In the genomic region with DNA sequence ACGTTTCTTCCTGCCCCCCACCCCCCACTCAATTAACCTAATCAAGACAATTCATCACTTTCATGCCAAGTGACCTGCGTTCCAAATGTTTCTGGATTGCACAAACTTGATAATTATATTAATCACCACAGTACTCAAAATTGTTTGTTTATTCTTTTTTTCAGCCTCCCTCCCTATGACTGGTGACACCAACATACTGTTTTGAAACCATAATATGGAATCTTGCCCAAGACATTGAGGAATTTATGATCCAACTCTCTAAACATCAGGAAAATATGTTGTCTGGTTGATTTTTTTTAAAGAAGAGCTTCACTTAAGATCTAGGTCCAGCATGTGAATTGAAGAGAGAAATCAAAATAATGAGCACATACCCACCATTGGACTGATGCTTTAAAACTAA, we compare ENCODE assay signal across 28 mouse cellular contexts. TPM values are rescaled to one million over a fixed set of nuclear protein-coding genes. Genes with fewer than 3 reads are reported as not detected.
A peak's percentile ranks its signal among the peaks of the same experiment; 100 is the strongest.
DNase-seq lines count a peak whose midpoint lies in the region; ATAC-seq lines count a peak whose summit lies in the region.
"Had no signal": no experiment of that assay in that cellular context is flagged by ENCODE, and none has a peak within 500 bp of the region (broad histone marks: within the 10 kb centered on the region; RNA-seq: fewer than 3 reads in every experiment).

No protein-coding gene starts in this region.

- H3K9ac ChIP-seq in lung, embryonic 16.5 days (ENCODE audit: low read length), result no peak overlapping the region
- H3K9ac ChIP-seq: embryonic facial prominence, embryonic 13.5 days; embryonic facial prominence, embryonic 15.5 days; forebrain, embryonic 12.5 days had no signal

- 0 out of 2 replicates have a peak, but pooled peaks cover 2% of the 10 kb centered on the region for H3K9me3 ChIP-seq in lung, embryonic 16.5 days (ENCODE audit: control insufficient read depth, low read length)
- H3K9me3 ChIP-seq: embryonic facial prominence, embryonic 15.5 days; forebrain, embryonic 12.5 days had no signal

- 67% methylated on average over 2 of the region's 2 CpGs for WGBS in lung, embryonic 16.5 days

- H3K36me3 ChIP-seq in lung, embryonic 16.5 days (ENCODE audit: control insufficient read depth, insufficient read depth, low read length), result no peaks in the 10 kb centered on the region
- H3K36me3 ChIP-seq: embryonic facial prominence, embryonic 15.5 days; forebrain, embryonic 10.5 days; forebrain, embryonic 12.5 days; G1E had no signal

- H3K4me1 ChIP-seq in lung, embryonic 16.5 days (replicated peaks; ENCODE audit: control insufficient read depth, insufficient read depth, low read length), result no peaks in the 10 kb centered on the region
- H3K4me1 ChIP-seq: embryonic facial prominence, embryonic 15.5 days; forebrain, embryonic 10.5 days; forebrain, embryonic 12.5 days had no signal

- no peak overlapping the region for H3K4me2 ChIP-seq in lung, embryonic 16.5 days (ENCODE audit: low read depth, low read length)
- H3K4me2 ChIP-seq: embryonic facial prominence, embryonic 13.5 days; embryonic facial prominence, embryonic 15.5 days; forebrain, embryonic 12.5 days had no signal

- no peak overlapping the region for H3K27ac ChIP-seq in lung, embryonic 16.5 days (ENCODE audit: low read length)
- H3K27ac ChIP-seq: embryonic facial prominence, embryonic 13.5 days; embryonic facial prominence, embryonic 15.5 days; forebrain, embryonic 10.5 days; forebrain, embryonic 12.5 days had no signal

- DNase-seq in lung, adult 18-20 months, result no peak
- peak; percentile 37 for DNase-seq in 3T3-L1 (ENCODE audit: low read depth, low spot score)
- DNase-seq in adipocyte (ENCODE audit: low spot score), result peak; percentile 12
- DNase-seq in kidney, adult 8-10 months, result no peak
- DNase-seq: adrenal gland, adult 2 months; adrenal gland, postnatal 10 days; adrenal gland, postnatal 25 days; B cell, adult 2 months; cerebellum, adult 11 months; cerebellum, adult 18-20 months; cerebellum, adult 8-10 months; cerebellum, adult 9-11 months; cerebellum, postnatal 14 days; cerebellum, postnatal 36 days; embryo, embryonic 11 days had no signal

- ATAC-seq in lung, embryonic 16.5 days (ENCODE audit: low read depth), result peak; percentile 57; the same call in 1 of the 2 replicates
- ATAC-seq: activated CD4-positive, CD25-positive, alpha-beta regulatory T cell, adult 4 months; CD4-positive, CD25-positive, alpha-beta regulatory T cell, adult 4 months; forebrain, embryonic 14.5 days; forebrain, embryonic 16.5 days; Patski had no signal

- no peak overlapping the region for H3K4me3 ChIP-seq in lung, embryonic 16.5 days (ENCODE audit: low read length)
- H3K4me3 ChIP-seq: embryonic facial prominence, embryonic 13.5 days; embryonic facial prominence, embryonic 15.5 days; erythroblast, embryonic 14.5 days; forebrain, embryonic 10.5 days; forebrain, embryonic 12.5 days had no signal

- no peaks in the 10 kb centered on the region for H3K27me3 ChIP-seq in lung, embryonic 16.5 days (ENCODE audit: control insufficient read depth, insufficient read depth, low read depth, low read length)
- H3K27me3 ChIP-seq: CH12.LX; embryonic facial prominence, embryonic 13.5 days; embryonic facial prominence, embryonic 15.5 days; forebrain, embryonic 12.5 days; Patski had no signal

RNA-seq across cellular contexts. Expression of a gene that starts 19.2 kb away (rescaled TPM):
- 7.3 and 8.1 TPM in 2 replicates for polyA plus RNA-seq in lung, embryonic 16.5 days (2015; fragmentation: Nextera tagmentation; extraction: Ambion mirVana)
- polyA plus RNA-seq: activated CD4-positive, CD25-positive, alpha-beta regulatory T cell, adult 4 months; erythroblast, embryonic 14.5 days; G1E; Patski had no signal

Comparison
In these comparisons a context has a peak if more than half of its experiments do, and no peak if none do; other contexts are left out.
1. DNase-seq: peak in 3T3-L1 (single experiment) and adipocyte (single experiment); none in lung, adult 18-20 months (0 of 2) and kidney, adult 8-10 months (0 of 2).